Comparison of ENCODE assay signal across 24 mouse cellular contexts in genomic region chr5:50029662-50030061, GRCm38 (mm10). TPM values are rescaled to one million over a fixed set of nuclear protein-coding genes. Genes with fewer than 3 reads are reported as not detected.
A peak's percentile ranks its signal among the peaks of the same experiment; 100 is the strongest.
DNase-seq lines count a peak whose midpoint lies in the region; ATAC-seq and TF ChIP-seq lines count a peak whose summit lies in the region.
"Had no signal": no experiment of that assay in that cellular context is flagged by ENCODE, and none has a peak within 500 bp of the region (broad histone marks: within the 10 kb centered on the region; RNA-seq: fewer than 3 reads in every experiment).

No protein-coding gene starts in this region.

- H3K9me3 ChIP-seq in intestine, embryonic 14.5 days (ENCODE audit: control insufficient read depth, low read length): no peaks in the 10 kb centered on the region
- no peaks in the 10 kb centered on the region for H3K9me3 ChIP-seq in intestine, postnatal 0 days (ENCODE audit: control insufficient read depth)
- H3K9me3 ChIP-seq in hindbrain, embryonic 10.5 days: no peaks in the 10 kb centered on the region
- no peaks in the 10 kb centered on the region for H3K9me3 ChIP-seq in hindbrain, embryonic 16.5 days (ENCODE audit: control insufficient read depth, low read length)
- no peaks in the 10 kb centered on the region for H3K9me3 ChIP-seq in forebrain, embryonic 13.5 days (replicated peaks)
- H3K9me3 ChIP-seq: embryonic facial prominence, embryonic 10.5 days; heart, embryonic 10.5 days; limb, embryonic 12.5 days; liver, embryonic 12.5 days; midbrain, embryonic 15.5 days; neural tube, embryonic 13.5 days had no signal

- H3K9ac ChIP-seq in intestine, embryonic 14.5 days (ENCODE audit: low read length): no peak overlapping the region
- no peak overlapping the region for H3K9ac ChIP-seq in intestine, postnatal 0 days (ENCODE audit: low read depth, low read length)
- H3K9ac ChIP-seq in hindbrain, embryonic 16.5 days (ENCODE audit: low read depth, low read length): no peak overlapping the region
- no peak overlapping the region for H3K9ac ChIP-seq in forebrain, embryonic 13.5 days
- H3K9ac ChIP-seq: limb, embryonic 12.5 days; liver, embryonic 12.5 days; midbrain, embryonic 15.5 days; neural tube, embryonic 13.5 days had no signal

- no peak overlapping the region for H3K27ac ChIP-seq in intestine, embryonic 14.5 days (ENCODE audit: low read depth)
- H3K27ac ChIP-seq in intestine, postnatal 0 days (ENCODE audit: low read depth, low read length): no peak overlapping the region
- H3K27ac ChIP-seq in hindbrain, embryonic 10.5 days: no peak overlapping the region
- no peak overlapping the region for H3K27ac ChIP-seq in hindbrain, embryonic 16.5 days (ENCODE audit: low read depth, low read length)
- H3K27ac ChIP-seq in forebrain, embryonic 13.5 days: no peak overlapping the region
- H3K27ac ChIP-seq: embryonic facial prominence, embryonic 10.5 days; heart, embryonic 10.5 days; hindbrain, postnatal 0 days; kidney, postnatal 0 days; limb, embryonic 12.5 days; liver, embryonic 12.5 days; midbrain, embryonic 15.5 days; neural tube, embryonic 13.5 days had no signal

- peaks cover 3% of the 10 kb centered on the region for H3K36me3 ChIP-seq in intestine, embryonic 14.5 days (ENCODE audit: control insufficient read depth, insufficient read depth, low read length)
- H3K36me3 ChIP-seq in intestine, postnatal 0 days (ENCODE audit: control insufficient read depth, insufficient read depth): peaks cover 4% of the 10 kb centered on the region
- peaks cover 7% of the 10 kb centered on the region for H3K36me3 ChIP-seq in hindbrain, embryonic 10.5 days
- no peaks in the 10 kb centered on the region for H3K36me3 ChIP-seq in hindbrain, embryonic 16.5 days (ENCODE audit: control insufficient read depth, insufficient read depth, low read length)
- 0 out of 2 replicates have a peak, but pooled peaks cover 2% of the 10 kb centered on the region for H3K36me3 ChIP-seq in forebrain, embryonic 13.5 days (ENCODE audit: poor library complexity, severe bottlenecking)
- H3K36me3 ChIP-seq: midbrain, embryonic 15.5 days had no signal

- DNase-seq in intestine, embryonic 14.5 days (ENCODE audit: low spot score): peak; percentile 42
- peak; percentile 45 for DNase-seq in naive thymus-derived CD4-positive, alpha-beta T cell, adult 2 months (ENCODE audit: low read depth)
- peak; percentile 8 to 29 for DNase-seq in thymus, postnatal 36 days
- DNase-seq in hindbrain, embryonic 10.5 days (ENCODE audit: low spot score): no peak
- DNase-seq: adrenal gland, postnatal 14 days; B cell, adult 2 months; cerebellum, adult 8-10 months; kidney, adult 18-20 months; lung, adult 2 months; lung, postnatal 14 days; right cerebral cortex, adult 18-20 months; right cerebral cortex, postnatal 4 days had no signal

- no peak for ATAC-seq in intestine, embryonic 14.5 days (replicated peaks; ENCODE audit: low FRiP score, low TSS enrichment, low read depth)
- no peak for ATAC-seq in intestine, postnatal 0 days
- ATAC-seq in common myeloid progenitor, adult 5-6 weeks (replicated peaks; ENCODE audit: low read depth, poor library complexity, severe bottlenecking): peak; percentile 40
- ATAC-seq in hindbrain, embryonic 16.5 days: no peak
- ATAC-seq in forebrain, embryonic 13.5 days: no peak
- ATAC-seq: hindbrain, postnatal 0 days; liver, embryonic 12.5 days; midbrain, embryonic 15.5 days had no signal

- H3K4me2 ChIP-seq in intestine, embryonic 14.5 days (ENCODE audit: low read length): no peak overlapping the region
- H3K4me2 ChIP-seq in intestine, postnatal 0 days (replicated peaks; ENCODE audit: low read depth): no peak overlapping the region
- no peak overlapping the region for H3K4me2 ChIP-seq in hindbrain, embryonic 16.5 days (ENCODE audit: low read length)
- H3K4me2 ChIP-seq in forebrain, embryonic 13.5 days: no peak overlapping the region
- H3K4me2 ChIP-seq: limb, embryonic 12.5 days; liver, embryonic 12.5 days; midbrain, embryonic 15.5 days; neural tube, embryonic 13.5 days had no signal

- 87% methylated on average over 6 of the region's 6 CpGs for WGBS in intestine, embryonic 14.5 days
- 96% methylated on average over 6 of the region's 6 CpGs for WGBS in intestine, postnatal 0 days
- 90% methylated on average over 6 of the region's 6 CpGs for WGBS in hindbrain, embryonic 10.5 days
- WGBS in hindbrain, embryonic 16.5 days: 94% methylated on average over 6 of the region's 6 CpGs
- 93% methylated on average over 6 of the region's 6 CpGs for WGBS in forebrain, embryonic 13.5 days

- no peak overlapping the region for H3K4me3 ChIP-seq in intestine, embryonic 14.5 days (ENCODE audit: low read depth, low read length)
- no peak overlapping the region for H3K4me3 ChIP-seq in intestine, postnatal 0 days (ENCODE audit: low read depth, low read length)
- no peak overlapping the region for H3K4me3 ChIP-seq in hindbrain, embryonic 10.5 days
- no peak overlapping the region for H3K4me3 ChIP-seq in hindbrain, embryonic 16.5 days (ENCODE audit: low read length)
- no peak overlapping the region for H3K4me3 ChIP-seq in forebrain, embryonic 13.5 days
- H3K4me3 ChIP-seq: embryonic facial prominence, embryonic 10.5 days; heart, embryonic 10.5 days; limb, embryonic 12.5 days; liver, embryonic 12.5 days; midbrain, embryonic 15.5 days; neural tube, embryonic 13.5 days had no signal

- peaks cover 27% of the 10 kb centered on the region for H3K4me1 ChIP-seq in intestine, embryonic 14.5 days (replicated peaks; ENCODE audit: control insufficient read depth, insufficient read depth, low read length)
- peaks cover 6% of the 10 kb centered on the region; the same call in 1 of the 2 replicates for H3K4me1 ChIP-seq in intestine, postnatal 0 days (replicated peaks; ENCODE audit: control insufficient read depth, insufficient read depth, low read length)
- peaks cover 11% of the 10 kb centered on the region for H3K4me1 ChIP-seq in hindbrain, embryonic 10.5 days (replicated peaks)
- H3K4me1 ChIP-seq in hindbrain, embryonic 16.5 days (ENCODE audit: control insufficient read depth, insufficient read depth, low read depth, low read length): peaks cover 13% of the 10 kb centered on the region
- peaks cover 40% of the 10 kb centered on the region for H3K4me1 ChIP-seq in forebrain, embryonic 13.5 days

- no peaks in the 10 kb centered on the region for H3K27me3 ChIP-seq in intestine, embryonic 14.5 days (replicated peaks; ENCODE audit: control insufficient read depth, insufficient read depth, low read length)
- H3K27me3 ChIP-seq in intestine, postnatal 0 days (replicated peaks; ENCODE audit: control insufficient read depth, insufficient read depth, low read length): no peaks in the 10 kb centered on the region
- no peaks in the 10 kb centered on the region for H3K27me3 ChIP-seq in hindbrain, embryonic 10.5 days (ENCODE audit: insufficient read depth, poor library complexity, severe bottlenecking)
- no peaks in the 10 kb centered on the region for H3K27me3 ChIP-seq in hindbrain, embryonic 16.5 days (replicated peaks; ENCODE audit: control insufficient read depth, insufficient read depth, low read length)
- H3K27me3 ChIP-seq in forebrain, embryonic 13.5 days: no peaks in the 10 kb centered on the region
- H3K27me3 ChIP-seq: limb, embryonic 12.5 days; liver, embryonic 12.5 days; midbrain, embryonic 15.5 days; neural tube, embryonic 13.5 days had no signal

- TF ChIP-seq CTCF in intestine, postnatal 0 days (IDR thresholded peaks at IDR 0.05; ENCODE audit: low read depth): no peak

RNA-seq across cellular contexts. Expression of gene Adgra3, which starts 29.1 kb away (rescaled TPM):
- polyA plus RNA-seq in intestine, embryonic 14.5 days (2014; fragmentation: Nextera tagmentation; extraction: Ambion mirVana): 32.8 and 34.9 TPM in 2 replicates
- 8.9 and 10.5 TPM in 2 replicates for polyA plus RNA-seq in intestine, postnatal 0 days (2015; fragmentation: Nextera tagmentation; extraction: Ambion mirVana)
- 9.1 and 9.8 TPM in 2 replicates for total RNA-seq in common myeloid progenitor, adult 5-6 weeks (2017)
- 34.2 and 38.7 TPM in 2 replicates for polyA plus RNA-seq in hindbrain, embryonic 10.5 days (2016; fragmentation: Nextera tagmentation; extraction: Ambion mirVana)
- 6.1 and 13.5 TPM in 2 replicates for polyA plus RNA-seq in hindbrain, embryonic 16.5 days (2015; fragmentation: Nextera tagmentation; extraction: Ambion mirVana)
- polyA plus RNA-seq in forebrain, embryonic 13.5 days (2015; fragmentation: Nextera tagmentation; extraction: Ambion mirVana): 22.3 and 22.6 TPM in 2 replicates
